9 mouse cellular contexts compared by ENCODE assay signal in genomic region chr17:65612391-65613141, GRCm38 (mm10). TPM values are rescaled to one million over a fixed set of nuclear protein-coding genes. Genes with fewer than 3 reads are reported as not detected.
DNase-seq lines count a peak whose midpoint lies in the region; ATAC-seq lines count a peak whose summit lies in the region.
"Had no signal": no experiment of that assay in that cellular context is flagged by ENCODE, and none has a peak within 500 bp of the region (broad histone marks: within the 10 kb centered on the region; RNA-seq: fewer than 3 reads in every experiment).

No protein-coding gene starts in this region.

- H3K4me1 ChIP-seq in embryonic facial prominence, embryonic 14.5 days (ENCODE audit: control insufficient read depth, insufficient read depth, low read length) = peaks cover 19% of the 10 kb centered on the region
- peaks cover 32% of the 10 kb centered on the region for H3K4me1 ChIP-seq in heart, embryonic 12.5 days (replicated peaks)
- peaks cover 31% of the 10 kb centered on the region for H3K4me1 ChIP-seq in kidney, embryonic 16.5 days (ENCODE audit: insufficient read depth, low read length)
- peaks cover 48% of the 10 kb centered on the region for H3K4me1 ChIP-seq in liver, embryonic 15.5 days (replicated peaks)
- peaks cover 26% of the 10 kb centered on the region for H3K4me1 ChIP-seq in neural tube, embryonic 14.5 days (ENCODE audit: control insufficient read depth, insufficient read depth, low read length)

- peak overlapping the region; percentile 100 for H3K27ac ChIP-seq in embryonic facial prominence, embryonic 14.5 days (replicated peaks; ENCODE audit: low read depth, low read length)
- peak overlapping the region; percentile 99 for H3K27ac ChIP-seq in heart, embryonic 12.5 days (ENCODE audit: poor library complexity, severe bottlenecking)
- peak overlapping the region; percentile 99 for H3K27ac ChIP-seq in kidney, embryonic 16.5 days (ENCODE audit: low read length)
- peak overlapping the region; percentile 98 for H3K27ac ChIP-seq in liver, embryonic 15.5 days (replicated peaks)
- H3K27ac ChIP-seq in neural tube, embryonic 14.5 days (ENCODE audit: low read depth, low read length) = peak overlapping the region; percentile 99

- peak; percentile 37 to 39 for DNase-seq in B cell, adult 2 months
- peak; percentile 75 for DNase-seq in adrenal gland, postnatal 14 days
- peak; percentile 32 for DNase-seq in embryonic facial prominence, embryonic 14.5 days (ENCODE audit: low spot score)
- peak; percentile 35 for DNase-seq in thymus, postnatal 0 days (ENCODE audit: low spot score)

- peak overlapping the region; percentile 92 for H3K4me3 ChIP-seq in embryonic facial prominence, embryonic 14.5 days (ENCODE audit: low read depth, low read length)
- H3K4me3 ChIP-seq in heart, embryonic 12.5 days = peak overlapping the region; percentile 97
- peak overlapping the region; percentile 89 for H3K4me3 ChIP-seq in kidney, embryonic 16.5 days (ENCODE audit: low read length)
- H3K4me3 ChIP-seq in liver, embryonic 15.5 days (replicated peaks) = peak overlapping the region; percentile 97
- peak overlapping the region; percentile 99 for H3K4me3 ChIP-seq in neural tube, embryonic 14.5 days (ENCODE audit: low read depth, low read length)

- peak overlapping the region; percentile 77 for H3K4me2 ChIP-seq in embryonic facial prominence, embryonic 14.5 days (ENCODE audit: low read depth, low read length)
- H3K4me2 ChIP-seq in heart, embryonic 12.5 days = peak overlapping the region; percentile 80
- H3K4me2 ChIP-seq in kidney, embryonic 16.5 days (replicated peaks; ENCODE audit: low read depth, low read length) = peak overlapping the region; percentile 61
- H3K4me2 ChIP-seq in liver, embryonic 15.5 days = peak overlapping the region; percentile 82
- H3K4me2 ChIP-seq in neural tube, embryonic 14.5 days (ENCODE audit: low read depth, low read length) = peak overlapping the region; percentile 76

- under 1% methylated on average over 30 of the region's 91 CpGs for WGBS in embryonic facial prominence, embryonic 14.5 days
- 6% methylated on average over 88 of the region's 91 CpGs for WGBS in heart, embryonic 12.5 days
- 0% methylated on average over 36 of the region's 91 CpGs for WGBS in kidney, embryonic 16.5 days
- WGBS in liver, embryonic 15.5 days (ENCODE audit: insufficient replicate concordance) = under 1% methylated on average over 71 of the region's 91 CpGs
- WGBS in neural tube, embryonic 14.5 days = under 1% methylated on average over 37 of the region's 91 CpGs

- H3K36me3 ChIP-seq in embryonic facial prominence, embryonic 14.5 days (ENCODE audit: control insufficient read depth, insufficient read depth, low read length) = no peaks in the 10 kb centered on the region; the same call in 1 of the 2 replicates
- no peaks in the 10 kb centered on the region for H3K36me3 ChIP-seq in heart, embryonic 12.5 days
- no peaks in the 10 kb centered on the region for H3K36me3 ChIP-seq in kidney, embryonic 16.5 days (ENCODE audit: insufficient read depth, low read length)
- peaks cover 11% of the 10 kb centered on the region; the same call in 1 of the 2 replicates for H3K36me3 ChIP-seq in liver, embryonic 15.5 days (replicated peaks)
- no peaks in the 10 kb centered on the region for H3K36me3 ChIP-seq in neural tube, embryonic 14.5 days (ENCODE audit: control insufficient read depth, insufficient read depth, low read length)

- ATAC-seq in embryonic facial prominence, embryonic 14.5 days (ENCODE audit: low read depth) = peak; percentile 34
- peak; percentile 67 for ATAC-seq in heart, embryonic 12.5 days (ENCODE audit: insufficient number of reproducible peaks, low FRiP score)
- ATAC-seq in kidney, embryonic 16.5 days (ENCODE audit: low FRiP score, low TSS enrichment) = peak; percentile 55
- ATAC-seq in liver, embryonic 15.5 days (ENCODE audit: insufficient read depth) = peak; percentile 52
- ATAC-seq in neural tube, embryonic 14.5 days (ENCODE audit: low read depth) = peak; percentile 42

- no peaks in the 10 kb centered on the region for H3K27me3 ChIP-seq in embryonic facial prominence, embryonic 14.5 days (replicated peaks; ENCODE audit: control insufficient read depth, insufficient read depth, low read length)
- H3K27me3 ChIP-seq in heart, embryonic 12.5 days (replicated peaks) = no peaks in the 10 kb centered on the region
- no peaks in the 10 kb centered on the region for H3K27me3 ChIP-seq in kidney, embryonic 16.5 days (ENCODE audit: insufficient read depth, low read length)
- H3K27me3 ChIP-seq in liver, embryonic 15.5 days = 0 out of 2 replicates have a peak, but pooled peaks cover 3% of the 10 kb centered on the region
- H3K27me3 ChIP-seq in neural tube, embryonic 14.5 days (ENCODE audit: control insufficient read depth, insufficient read depth, low read length) = no peaks in the 10 kb centered on the region

- peak overlapping the region; percentile 96 for H3K9ac ChIP-seq in embryonic facial prominence, embryonic 14.5 days (ENCODE audit: low read depth, low read length)
- H3K9ac ChIP-seq in heart, embryonic 12.5 days = peak overlapping the region; percentile 99
- peak overlapping the region; percentile 99 for H3K9ac ChIP-seq in kidney, embryonic 16.5 days (replicated peaks; ENCODE audit: low read length)
- peak overlapping the region; percentile 98 for H3K9ac ChIP-seq in liver, embryonic 15.5 days
- H3K9ac ChIP-seq in neural tube, embryonic 14.5 days (replicated peaks; ENCODE audit: low read depth, low read length) = peak overlapping the region; percentile 94

- H3K9me3 ChIP-seq in embryonic facial prominence, embryonic 14.5 days (ENCODE audit: control insufficient read depth, low read length) = no peaks in the 10 kb centered on the region
- no peaks in the 10 kb centered on the region for H3K9me3 ChIP-seq in heart, embryonic 12.5 days (replicated peaks)
- H3K9me3 ChIP-seq in kidney, embryonic 16.5 days (ENCODE audit: low read length) = no peaks in the 10 kb centered on the region
- H3K9me3 ChIP-seq in liver, embryonic 15.5 days (replicated peaks) = no peaks in the 10 kb centered on the region
- no peaks in the 10 kb centered on the region for H3K9me3 ChIP-seq in neural tube, embryonic 14.5 days (ENCODE audit: control insufficient read depth, low read length)

RNA-seq across cellular contexts. Expression of gene Vapa, which starts 0.8 kb away (rescaled TPM):
- total RNA-seq in adrenal gland, postnatal 14 days (2021) = 132 and 134 TPM in 2 replicates
- 203 and 215 TPM in 2 replicates for polyA plus RNA-seq in embryonic facial prominence, embryonic 14.5 days (2014; fragmentation: Nextera tagmentation; extraction: Ambion mirVana)
- polyA plus RNA-seq in heart, embryonic 12.5 days (2016; fragmentation: Nextera tagmentation; extraction: Ambion mirVana) = 186 and 190 TPM in 2 replicates
- polyA plus RNA-seq in kidney, embryonic 16.5 days (2015; fragmentation: Nextera tagmentation; extraction: Ambion mirVana) = 160 and 165 TPM in 2 replicates
- polyA plus RNA-seq in liver, embryonic 15.5 days (2015; fragmentation: Nextera tagmentation; extraction: Ambion mirVana) = 57.9 and 63.9 TPM in 2 replicates
- 298 and 333 TPM in 2 replicates for polyA plus RNA-seq in neural tube, embryonic 14.5 days (2014; fragmentation: Nextera tagmentation; extraction: Ambion mirVana)
- polyA plus RNA-seq in thymus, postnatal 0 days (2015; fragmentation: Nextera tagmentation; extraction: Ambion mirVana) = 199 and 209 TPM in 2 replicates

RNA-seq across cellular contexts. Expression of gene Txndc2, which starts 29.4 kb away (rescaled TPM):
- 11.9 and 12.5 TPM in 2 replicates for total RNA-seq in adrenal gland, postnatal 14 days (2021)
- 0.14 TPM in 1 of 2 replicates, not detected in the other for polyA plus RNA-seq in embryonic facial prominence, embryonic 14.5 days (2014; fragmentation: Nextera tagmentation; extraction: Ambion mirVana)
- polyA plus RNA-seq in heart, embryonic 12.5 days (2016; fragmentation: Nextera tagmentation; extraction: Ambion mirVana) = 0.10 TPM in 1 of 2 replicates, not detected in the other
- 0.09 TPM in 1 of 2 replicates, not detected in the other for polyA plus RNA-seq in kidney, embryonic 16.5 days (2015; fragmentation: Nextera tagmentation; extraction: Ambion mirVana)
- not detected in 2 replicates for polyA plus RNA-seq in liver, embryonic 15.5 days (2015; fragmentation: Nextera tagmentation; extraction: Ambion mirVana)
- polyA plus RNA-seq in neural tube, embryonic 14.5 days (2014; fragmentation: Nextera tagmentation; extraction: Ambion mirVana) = 0.11 and 0.14 TPM in 2 replicates
- polyA plus RNA-seq in thymus, postnatal 0 days (2015; fragmentation: Nextera tagmentation; extraction: Ambion mirVana) = 0.12 and 0.22 TPM in 2 replicates
- total RNA-seq: common myeloid progenitor, adult 5-6 weeks had no signal

Comparison
In these comparisons a context has a peak if more than half of its experiments do, and no peak if none do; other contexts are left out.
1. Peak in every context shown above with its lines: DNase-seq, ATAC-seq, H3K4me3 ChIP-seq and H3K27ac ChIP-seq.